Mouse (Mus musculus) A20 (cell line): ENCODE results near the gene Ushbp1.
"Not testable (repeated sequence)": the region's sequence is repeated elsewhere in the genome, so short reads cannot be mapped to it uniquely, and the experiment has no call there.

Source experiments
- DNase-seq: peaks from one replicate; pipeline ENCODE4 v3.0.0-alpha.2; 2011; ENCODE audit warnings: low read depth, low spot score

The Ushbp1 gene

GRCm38 (mm10) chr8:71395629-71396028 lies at the start of gene Ushbp1:
Gene Ushbp1 (minus strand): TSS chr8:71395802.
- no peak for DNase-seq

- peak; percentile 78 for DNase-seq
Observed at GRCm38 (mm10) chr8:71445096-71445495, 49.5 kb upstream of the Ushbp1 start.

- peak; percentile 72 for DNase-seq
Observed at GRCm38 (mm10) chr8:71441404-71441803, 45.8 kb upstream of the Ushbp1 start.

- DNase-seq, result no peak
Observed at GRCm38 (mm10) chr8:71437041-71437440, 41.4 kb upstream of the Ushbp1 start.

GRCm38 (mm10) chr8:71432935-71433334 lies 37.3 kb upstream of the Ushbp1 start:
- not testable (repeated sequence) for DNase-seq

- no peak for DNase-seq
Observed at GRCm38 (mm10) chr8:71422121-71422520, 26.5 kb upstream of the Ushbp1 start.

GRCm38 (mm10) chr8:71411535-71412273 lies 16.1 kb upstream of the Ushbp1 start:
- no peak for DNase-seq

GRCm38 (mm10) chr8:71408231-71408630 lies 12.6 kb upstream of the Ushbp1 start:
- DNase-seq, result no peak

- DNase-seq, result no peak
Observed at GRCm38 (mm10) chr8:71407441-71407840, 11.8 kb upstream of the Ushbp1 start.

- DNase-seq, result peak; percentile 92
Observed at GRCm38 (mm10) chr8:71406099-71407015, 10.8 kb upstream of the Ushbp1 start.

- peak; percentile 96 for DNase-seq
Observed at GRCm38 (mm10) chr8:71405401-71406098, 9.9 kb upstream of the Ushbp1 start, which contains the start of gene Ankle1. Gene Ankle1 (plus strand): TSS chr8:71406010.

- DNase-seq, result peak; percentile 66
Observed at GRCm38 (mm10) chr8:71404951-71405351, 9.3 kb upstream of the Ushbp1 start.

- no peak for DNase-seq
Observed at GRCm38 (mm10) chr8:71404011-71404410, 8.4 kb upstream of the Ushbp1 start.

GRCm38 (mm10) chr8:71403107-71403885 lies 7.7 kb upstream of the Ushbp1 start:
- DNase-seq, result no peak

- DNase-seq, result no peak
Observed at GRCm38 (mm10) chr8:71402446-71402964, 6.9 kb upstream of the Ushbp1 start.

GRCm38 (mm10) chr8:71401454-71401853 lies 5.9 kb upstream of the Ushbp1 start:
- no peak for DNase-seq

- DNase-seq, result no peak
Observed at GRCm38 (mm10) chr8:71400826-71401225, 5.2 kb upstream of the Ushbp1 start.

- no peak for DNase-seq
Observed at GRCm38 (mm10) chr8:71397701-71398100, 2.1 kb upstream of the Ushbp1 start.

- DNase-seq, result peak; percentile 98
Observed at GRCm38 (mm10) chr8:71396639-71397305, 1.2 kb upstream of the Ushbp1 start, which contains the start of gene Babam1. Gene Babam1 (plus strand): TSS chr8:71396861.

GRCm38 (mm10) chr8:71395071-71395470 lies 531 bp downstream of the Ushbp1 start:
- DNase-seq, result no peak
